In the genomic region with DNA sequence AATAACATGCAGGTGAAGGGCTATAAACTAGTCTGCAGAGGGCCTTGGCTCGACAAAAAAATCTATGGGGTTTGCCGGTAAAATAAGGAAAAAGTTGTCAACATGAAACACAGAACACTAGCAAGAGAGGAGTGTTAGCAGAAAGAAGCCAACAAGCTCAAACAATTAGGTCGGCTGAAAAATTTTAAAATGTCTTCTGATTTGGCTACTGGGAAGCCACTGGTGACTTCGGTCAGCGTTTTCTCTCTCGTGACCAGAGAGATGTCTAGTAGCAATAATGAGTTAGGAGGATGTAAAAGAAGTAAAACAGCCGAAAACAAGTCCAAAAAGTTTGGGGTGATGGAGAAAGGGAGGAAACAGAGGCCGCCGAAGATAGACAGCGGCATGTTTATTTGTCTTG, we compare ENCODE assay signal across 9 mouse cellular contexts. TPM values are rescaled to one million over a fixed set of nuclear protein-coding genes. Genes with fewer than 3 reads are reported as not detected.
DNase-seq lines count a peak whose midpoint lies in the region; ATAC-seq and TF ChIP-seq lines count a peak whose summit lies in the region.
"Had no signal": no experiment of that assay in that cellular context is flagged by ENCODE, and none has a peak within 500 bp of the region (broad histone marks: within the 10 kb centered on the region; RNA-seq: fewer than 3 reads in every experiment).

No protein-coding gene starts in this region.

- DNase-seq in heart, postnatal 14 days, result no peak
- DNase-seq in ES-E14 (ENCODE audit: low read depth, low spot score), result no peak
- no peak for DNase-seq in liver, postnatal 0 days
- no peak for DNase-seq in cerebellum, adult 9-11 months
- no peak for DNase-seq in cerebellum, postnatal 14 days
- DNase-seq in kidney, postnatal 10 days, result no peak

- no peaks in the 10 kb centered on the region for H3K9me3 ChIP-seq in heart, embryonic 15.5 days (replicated peaks)
- H3K9me3 ChIP-seq in ES-E14 (ENCODE audit: control insufficient read depth, insufficient read depth, low read depth, low read length), result no peaks in the 10 kb centered on the region
- no peaks in the 10 kb centered on the region for H3K9me3 ChIP-seq in forebrain, embryonic 16.5 days (ENCODE audit: control insufficient read depth, low read length)
- no peaks in the 10 kb centered on the region for H3K9me3 ChIP-seq in liver, postnatal 0 days (ENCODE audit: low read length)

- peak overlapping the region; percentile 93 for H3K4me3 ChIP-seq in heart, embryonic 15.5 days
- peak overlapping the region; percentile 85 to 96 for H3K4me3 ChIP-seq in ES-E14 (ENCODE audit: insufficient read depth in 1 of 2, low read depth in 1 of 2, low read length in 2 of 2, poor library complexity in 1 of 2, severe bottlenecking in 1 of 2)
- peak overlapping the region; percentile 92 for H3K4me3 ChIP-seq in forebrain, embryonic 16.5 days (replicated peaks; ENCODE audit: low read length)
- H3K4me3 ChIP-seq in liver, postnatal 0 days (ENCODE audit: low read depth, low read length), result peak overlapping the region; percentile 86

- peak overlapping the region; percentile 92 for H3K27ac ChIP-seq in heart, embryonic 15.5 days
- no peak overlapping the region for H3K27ac ChIP-seq in ES-E14 (ENCODE audit: insufficient read depth, low read depth, low read length, poor library complexity, severe bottlenecking)
- H3K27ac ChIP-seq in forebrain, embryonic 16.5 days (ENCODE audit: low read length), result no peak overlapping the region
- H3K27ac ChIP-seq in liver, postnatal 0 days (ENCODE audit: low read depth), result peak overlapping the region; percentile 77

- ATAC-seq in heart, embryonic 15.5 days (replicated peaks; ENCODE audit: insufficient number of reproducible peaks, insufficient read depth, low FRiP score, low read depth), result no peak
- ATAC-seq in forebrain, embryonic 16.5 days, result no peak
- ATAC-seq in liver, postnatal 0 days, result no peak

- in situ Hi-C loops in ES-E14 (cut with MboI; ENCODE audit: low sequenced_read_pairs in 2 of 2, unreplicated experiment in 2 of 2), result no loop called here

- no peak for TF ChIP-seq EP300 in liver, postnatal 0 days (IDR thresholded peaks at IDR 0.05; ENCODE audit: low read depth)

- WGBS in heart, embryonic 15.5 days, result 1% methylated on average over 10 of the region's 10 CpGs
- WGBS in forebrain, embryonic 16.5 days, result 1% methylated on average over 10 of the region's 10 CpGs
- WGBS in liver, postnatal 0 days (ENCODE audit: insufficient replicate concordance), result 2% methylated on average over 10 of the region's 10 CpGs

- H3K27me3 ChIP-seq in heart, embryonic 15.5 days, result no peaks in the 10 kb centered on the region
- no peaks in the 10 kb centered on the region for H3K27me3 ChIP-seq in forebrain, embryonic 16.5 days (replicated peaks; ENCODE audit: control insufficient read depth, insufficient read depth, low read length)
- no peaks in the 10 kb centered on the region for H3K27me3 ChIP-seq in liver, postnatal 0 days (ENCODE audit: insufficient read depth, low read length)
- H3K27me3 ChIP-seq: Patski had no signal

- H3K9ac ChIP-seq in heart, embryonic 15.5 days, result peak overlapping the region; percentile 87
- peak overlapping the region; percentile 90 for H3K9ac ChIP-seq in ES-E14 (ENCODE audit: insufficient read depth, low read depth, low read length, poor library complexity, severe bottlenecking)
- peak overlapping the region; percentile 80 for H3K9ac ChIP-seq in forebrain, embryonic 16.5 days (replicated peaks; ENCODE audit: low read depth, low read length)
- peak overlapping the region; percentile 81 for H3K9ac ChIP-seq in liver, postnatal 0 days (replicated peaks)

- intact Hi-C loops in heart, postnatal 14 days (cut with DNase I), result no loop called here

- TF ChIP-seq CTCF in liver, postnatal 0 days (IDR thresholded peaks at IDR 0.05; ENCODE audit: low read depth), result no peak

- peaks cover 25% of the 10 kb centered on the region for H3K4me1 ChIP-seq in heart, embryonic 15.5 days (replicated peaks)
- H3K4me1 ChIP-seq in ES-E14 (ENCODE audit: control insufficient read depth in 2 of 2, insufficient read depth in 2 of 2, low read length in 2 of 2, poor library complexity in 1 of 2), result peaks cover 9 to 12% of the 10 kb centered on the region in 2 experiments; a peak in 2 of 4 replicates
- H3K4me1 ChIP-seq in forebrain, embryonic 16.5 days (replicated peaks; ENCODE audit: control insufficient read depth, insufficient read depth, low read length), result peaks cover 16% of the 10 kb centered on the region
- peaks cover 21% of the 10 kb centered on the region for H3K4me1 ChIP-seq in liver, postnatal 0 days (ENCODE audit: insufficient read depth)

- no peaks in the 10 kb centered on the region for H3K36me3 ChIP-seq in heart, embryonic 15.5 days
- no peaks in the 10 kb centered on the region; the same call in 1 of the 2 replicates for H3K36me3 ChIP-seq in ES-E14 (ENCODE audit: control insufficient read depth, insufficient read depth, low read length, poor library complexity, severe bottlenecking)
- no peaks in the 10 kb centered on the region for H3K36me3 ChIP-seq in forebrain, embryonic 16.5 days (ENCODE audit: control insufficient read depth, insufficient read depth)
- H3K36me3 ChIP-seq in liver, postnatal 0 days (replicated peaks; ENCODE audit: insufficient read depth, low read length), result no peaks in the 10 kb centered on the region

- peak overlapping the region; percentile 83 for H3K4me2 ChIP-seq in heart, embryonic 15.5 days
- H3K4me2 ChIP-seq in forebrain, embryonic 16.5 days (ENCODE audit: low read length), result peak overlapping the region; percentile 94
- H3K4me2 ChIP-seq in liver, postnatal 0 days (ENCODE audit: low read depth, low read length), result peak overlapping the region; percentile 84

TF ChIP-seq in ES-E14, 5 proteins besides CTCF, POLR2A, EP300 and RAD21:
- TF ChIP-seq MAFK (IDR thresholded peaks at IDR 0.05; ENCODE audit: insufficient read depth, low read depth, low read length) (no peak), HCFC1 (IDR thresholded peaks at IDR 0.05; ENCODE audit: borderline replicate concordance, insufficient read depth, low read length) (no peak), ZC3H11A (IDR thresholded peaks at IDR 0.05; ENCODE audit: borderline replicate concordance, low read depth, low read length) (no peak), CHD2 (IDR thresholded peaks at IDR 0.05; ENCODE audit: low read depth, low read length) (no peak), ZNF384 (IDR thresholded peaks at IDR 0.05; ENCODE audit: low read depth, low read length) (no peak)

RNA-seq across cellular contexts. Expression of gene Rpa1, which starts 0.5 kb away (rescaled TPM):
- polyA plus RNA-seq in heart, embryonic 15.5 days (2015; fragmentation: Nextera tagmentation; extraction: Ambion mirVana), result 83.6 and 86.2 TPM in 2 replicates
- total RNA-seq in heart, postnatal 14 days (2021), result 10 to 100 TPM; 66.9 to 70.5 TPM
- total RNA-seq in ES-E14 (2012; rRNA removed), result 193 and 317 TPM in 2 replicates
- polyA plus RNA-seq in forebrain, embryonic 16.5 days (2015; fragmentation: Nextera tagmentation; extraction: Ambion mirVana), result 67.1 and 71.5 TPM in 2 replicates
- 43.5 and 49.3 TPM in 2 replicates for polyA plus RNA-seq in liver, postnatal 0 days (2015; fragmentation: Nextera tagmentation; extraction: Ambion mirVana)

RNA-seq across cellular contexts. Expression of gene Smyd4, which starts 0.6 kb away (rescaled TPM):
- 12.3 and 13.4 TPM in 2 replicates for polyA plus RNA-seq in heart, embryonic 15.5 days (2015; fragmentation: Nextera tagmentation; extraction: Ambion mirVana)
- 1 to 10 TPM; 4.2 to 4.6 TPM for total RNA-seq in heart, postnatal 14 days (2021)
- total RNA-seq in ES-E14 (2012; rRNA removed), result 27.0 and 28.3 TPM in 2 replicates
- 15.0 and 19.0 TPM in 2 replicates for polyA plus RNA-seq in forebrain, embryonic 16.5 days (2015; fragmentation: Nextera tagmentation; extraction: Ambion mirVana)
- 3.1 TPM in 2 replicates for polyA plus RNA-seq in liver, postnatal 0 days (2015; fragmentation: Nextera tagmentation; extraction: Ambion mirVana)

Comparison
In these comparisons a context has a peak if more than half of its experiments do, and no peak if none do; other contexts are left out.
1. H3K27ac ChIP-seq: peak in heart, embryonic 15.5 days (single experiment) and liver, postnatal 0 days (single experiment); none in ES-E14 (single experiment) and forebrain, embryonic 16.5 days (single experiment).
2. Peak in every context shown above with its lines, with median percentiles within 50 percentile points of each other: H3K4me2 ChIP-seq, H3K4me3 ChIP-seq and H3K9ac ChIP-seq.